Mouse (Mus musculus) T-cell, adult 2 months (primary cell): ENCODE data around the gene Dhx9.

Experiments
- DNase-seq: peaks from one replicate; pipeline ENCODE4 v3.0.0; 2022; ENCODE audit warnings: low spot score

The Dhx9 gene

GRCm38 (mm10) chr1:153485201-153485796 is 2.2 kb downstream of the Dhx9 start:
- DNase-seq: no peak

- DNase-seq: no peak
These were observed 6.4 kb downstream of the Dhx9 start for GRCm38 (mm10) chr1:153481025-153481412.

- peak; percentile 75 for DNase-seq
These were observed 7.0 kb downstream of the Dhx9 start for GRCm38 (mm10) chr1:153480386-153481024.

GRCm38 (mm10) chr1:153479296-153479695 is 8.2 kb downstream of the Dhx9 start:
- DNase-seq: no peak

- DNase-seq: no peak
These were observed 25.7 kb downstream of the Dhx9 start for GRCm38 (mm10) chr1:153461796-153462195.

- DNase-seq: no peak
These were observed 31.3 kb downstream of the Dhx9 start for GRCm38 (mm10) chr1:153456137-153456536.

- no peak for DNase-seq
These were observed 34.3 kb downstream of the Dhx9 start for GRCm38 (mm10) chr1:153453146-153453642.

- DNase-seq: peak; percentile 63
These were observed 36.0 kb downstream of the Dhx9 start for GRCm38 (mm10) chr1:153451237-153452154.

GRCm38 (mm10) chr1:153446120-153446831 is 41.2 kb downstream of the Dhx9 start:
- DNase-seq: no peak

GRCm38 (mm10) chr1:153443632-153444031 is 43.8 kb downstream of the Dhx9 start:
- DNase-seq: no peak

GRCm38 (mm10) chr1:153443019-153443418 is 44.4 kb downstream of the Dhx9 start:
- DNase-seq: no peak

GRCm38 (mm10) chr1:153441656-153442055 is 45.8 kb downstream of the Dhx9 start:
- DNase-seq: no peak

- no peak for DNase-seq
These were observed 46.7 kb downstream of the Dhx9 start for GRCm38 (mm10) chr1:153440752-153441151.

GRCm38 (mm10) chr1:153437536-153437935 is 49.9 kb downstream of the Dhx9 start:
- no peak for DNase-seq

GRCm38 (mm10) chr1:153433851-153434589 is 53.4 kb downstream of the Dhx9 start:
- DNase-seq: no peak

GRCm38 (mm10) chr1:153432329-153432728 is 55.1 kb downstream of the Dhx9 start:
- no peak for DNase-seq

- DNase-seq: peak; percentile 25
These were observed 55.8 kb downstream of the Dhx9 start for GRCm38 (mm10) chr1:153431701-153432100.

- no peak for DNase-seq
These were observed 56.3 kb downstream of the Dhx9 start for GRCm38 (mm10) chr1:153431158-153431557.

- DNase-seq: peak; percentile 74
These were observed 62.5 kb downstream of the Dhx9 start, which contains the start of gene Shcbp1l for GRCm38 (mm10) chr1:153424770-153425584. Shcbp1l (plus strand) TSS chr1:153425162.

GRCm38 (mm10) chr1:153424271-153424670 is 63.2 kb downstream of the Dhx9 start:
- no peak for DNase-seq
